Mouse (Mus musculus) neural tube, embryonic 14.5 days (tissue): ENCODE results near the gene Ccdc8. TPM values are rescaled to one million over a fixed set of nuclear protein-coding genes. Genes with fewer than 3 reads are reported as not detected.
A peak's percentile ranks its signal among the peaks of the same experiment; 100 is the strongest.

ENCODE experiments used
- ATAC-seq: fragments of 200-750 bp; cut with Nextera tagmentation; 2 replicates; pipeline ENCODE4 v1.8.0; 2017; ENCODE audit warnings: low read depth, mild to moderate bottlenecking, moderate TSS enrichment, moderate library complexity
- H3K27ac ChIP-seq: fragments of 300-500 bp; sonication (generic); 2 replicates; pipeline ENCODE4 v1.5.1; 2014; ENCODE audit warnings: low read depth, mild to moderate bottlenecking, control low read depth, low read length, moderate library complexity, mixed read lengths
- H3K27me3 ChIP-seq: fragments of 300-500 bp; sonication (generic); 2 replicates; pipeline ENCODE4 v1.6.1; 2014; ENCODE audit warnings: low read length; ENCODE audit not compliant: control insufficient read depth, insufficient read depth
- H3K36me3 ChIP-seq: fragments of 300-500 bp; sonication (generic); 2 replicates; pipeline ENCODE4 v1.6.1; 2014; ENCODE audit warnings: low read length, mixed read lengths; ENCODE audit not compliant: control insufficient read depth, insufficient read depth
- H3K4me1 ChIP-seq: fragments of 300-500 bp; sonication (generic); 2 replicates; pipeline ENCODE4 v1.6.1; 2014; ENCODE audit warnings: low read length; ENCODE audit not compliant: control insufficient read depth, insufficient read depth
- H3K4me2 ChIP-seq: fragments of 300-500 bp; sonication (generic); 2 replicates; pipeline ENCODE4 v1.6.1; 2014; ENCODE audit warnings: mild to moderate bottlenecking, low read depth, low read length, control low read depth
- H3K4me3 ChIP-seq: fragments of 300-500 bp; sonication (generic); 2 replicates; pipeline ENCODE4 v1.5.1; 2014; ENCODE audit warnings: low read depth, low read length, control low read depth, mixed read lengths
- H3K9ac ChIP-seq: fragments of 300-500 bp; sonication (generic); replicated peaks from 2 replicates; pipeline ENCODE4 v1.6.1; 2014; ENCODE audit warnings: low read depth, mild to moderate bottlenecking, control low read depth, low read length, mixed read lengths
- H3K9me3 ChIP-seq: fragments of 300-500 bp; sonication (generic); 2 replicates; pipeline ENCODE4 v1.6.1; 2016; ENCODE audit warnings: low read length; ENCODE audit not compliant: control insufficient read depth
- WGBS: fragments of 180-500 bp; shearing (Covaris S2); extraction: QIAGEN DNeasy Blood & Tissue Kit; methylation state at CpG from one replicate; pipeline ENCODE4 v1.1.7; 2014; 5-methylcytosine and 5-hydroxymethylcytosine counted together
- polyA plus RNA-seq: library from polyadenylated mRNA; unstranded; fragments of >200 nt; fragmentation: Nextera tagmentation; extraction: Ambion mirVana; gene quantifications from 2 replicates; pipeline ENCODE4 v1.2.1, GENCODE M21; 2014

The Ccdc8 gene
- polyA plus RNA-seq, 1 experiment from 2014 or later: 2.3 TPM

- Histone ChIP-seq H3K4me2 (no peak overlapping the region), H3K4me1 (peaks cover 22% of the 10 kb centered on the region), H3K36me3 (no peaks in the 10 kb centered on the region), H3K4me3 (no peak overlapping the region), H3K9me3 (no peaks in the 10 kb centered on the region), H3K27me3 (no peaks in the 10 kb centered on the region), H3K9ac (no peak overlapping the region), H3K27ac (peak overlapping the region; percentile 79)
- 29% methylated on average over 3 of the region's 3 CpGs for WGBS
- ATAC-seq: no peak
Measured at GRCm38 (mm10) chr7:16988405-16988804, 4.1 kb upstream of the Ccdc8 start.

GRCm38 (mm10) chr7:16990006-16990744, 2.3 kb upstream of the Ccdc8 start:
- H3K9ac ChIP-seq: no peak overlapping the region
- H3K4me2 ChIP-seq: no peak overlapping the region
- no peak overlapping the region for H3K27ac ChIP-seq
- H3K27me3 ChIP-seq: no peaks in the 10 kb centered on the region
- H3K36me3 ChIP-seq: no peaks in the 10 kb centered on the region
- WGBS: 37% methylated on average over 15 of the region's 15 CpGs
- H3K4me3 ChIP-seq: no peak overlapping the region
- H3K9me3 ChIP-seq: no peaks in the 10 kb centered on the region
- ATAC-seq: no peak
- H3K4me1 ChIP-seq: peaks cover 19% of the 10 kb centered on the region

GRCm38 (mm10) chr7:16991681-16992450, 642 bp upstream of the Ccdc8 start:
- peaks cover 14% of the 10 kb centered on the region for H3K4me1 ChIP-seq
- H3K4me3 ChIP-seq: no peak overlapping the region
- no peaks in the 10 kb centered on the region for H3K36me3 ChIP-seq
- H3K27me3 ChIP-seq: no peaks in the 10 kb centered on the region
- peak overlapping the region; percentile 1; the same call in 1 of the 2 replicates for H3K27ac ChIP-seq
- H3K4me2 ChIP-seq: no peak overlapping the region
- no peaks in the 10 kb centered on the region for H3K9me3 ChIP-seq
- ATAC-seq: peak; percentile 50; the same call in 1 of the 2 replicates
- H3K9ac ChIP-seq: no peak overlapping the region
- 59% methylated on average over 18 of the region's 18 CpGs for WGBS

GRCm38 (mm10) chr7:16993651-16994399, 1.3 kb downstream of the Ccdc8 start:
- Histone ChIP-seq H3K4me3 (peak overlapping the region; percentile 32), H3K9me3 (no peaks in the 10 kb centered on the region), H3K36me3 (no peaks in the 10 kb centered on the region), H3K4me2 (peak overlapping the region; percentile 43), H3K4me1 (peaks cover 5% of the 10 kb centered on the region; the same call in 1 of the 2 replicates), H3K9ac (peak overlapping the region; percentile 44), H3K27me3 (no peaks in the 10 kb centered on the region), H3K27ac (peak overlapping the region; percentile 55; the same call in 1 of the 2 replicates)
- 4% methylated on average over 27 of the region's 27 CpGs for WGBS
- ATAC-seq: peak; percentile 72; the same call in 1 of the 2 replicates

- ATAC-seq: no peak
- H3K4me2 ChIP-seq: peak overlapping the region; percentile 43
- no peaks in the 10 kb centered on the region for H3K27me3 ChIP-seq
- H3K27ac ChIP-seq: no peak overlapping the region
- peak overlapping the region; percentile 44; the same call in 1 of the 2 replicates for H3K9ac ChIP-seq
- peak overlapping the region; percentile 32 for H3K4me3 ChIP-seq
- H3K9me3 ChIP-seq: no peaks in the 10 kb centered on the region
- H3K4me1 ChIP-seq: peaks cover 5% of the 10 kb centered on the region; the same call in 1 of the 2 replicates
- WGBS: 11% methylated on average over 20 of the region's 20 CpGs
- no peaks in the 10 kb centered on the region for H3K36me3 ChIP-seq
Measured at GRCm38 (mm10) chr7:16994400-16994799, 1.9 kb downstream of the Ccdc8 start.

GRCm38 (mm10) chr7:16995345-16995744, 2.8 kb downstream of the Ccdc8 start:
- H3K9ac ChIP-seq: no peak overlapping the region; the same call in 1 of the 2 replicates
- 0 out of 2 replicates have a peak overlapping the region, but pooled peaks have one; percentile 32 for H3K4me3 ChIP-seq
- H3K4me2 ChIP-seq: peak overlapping the region; percentile 43; the same call in 1 of the 2 replicates
- 92% methylated on average over 4 of the region's 4 CpGs for WGBS
- H3K4me1 ChIP-seq: peaks cover 5% of the 10 kb centered on the region; the same call in 1 of the 2 replicates
- H3K27ac ChIP-seq: no peak overlapping the region
- no peaks in the 10 kb centered on the region for H3K27me3 ChIP-seq
- no peak for ATAC-seq
- no peaks in the 10 kb centered on the region for H3K9me3 ChIP-seq
- no peaks in the 10 kb centered on the region for H3K36me3 ChIP-seq

- 78% methylated on average over 4 of the region's 4 CpGs for WGBS
- H3K4me3 ChIP-seq: no peak overlapping the region
- ATAC-seq: no peak
Measured at GRCm38 (mm10) chr7:16999233-16999632, 6.7 kb downstream of the Ccdc8 start.

GRCm38 (mm10) chr7:16999650-17000049, 7.1 kb downstream of the Ccdc8 start:
- peaks cover 9% of the 10 kb centered on the region; the same call in 1 of the 2 replicates for H3K36me3 ChIP-seq
- no peak overlapping the region for H3K27ac ChIP-seq
- H3K9me3 ChIP-seq: no peaks in the 10 kb centered on the region
- peak; percentile 20; the same call in 1 of the 2 replicates for ATAC-seq
- no peak overlapping the region for H3K9ac ChIP-seq
- H3K4me3 ChIP-seq: no peak overlapping the region
- 18% methylated on average over 4 of the region's 4 CpGs for WGBS
- H3K4me1 ChIP-seq: peaks cover 5% of the 10 kb centered on the region; the same call in 1 of the 2 replicates
- H3K4me2 ChIP-seq: no peak overlapping the region
- no peaks in the 10 kb centered on the region for H3K27me3 ChIP-seq

More at GRCm38 (mm10) chr7:16999233-16999632, 6.7 kb downstream of the Ccdc8 start:
- Histone ChIP-seq H3K9ac (no peak overlapping the region), H3K27ac (no peak overlapping the region), H3K4me1 (peaks cover 5% of the 10 kb centered on the region; the same call in 1 of the 2 replicates), H3K9me3 (no peaks in the 10 kb centered on the region), H3K36me3 (peaks cover 5% of the 10 kb centered on the region; the same call in 1 of the 2 replicates), H3K4me2 (no peak overlapping the region), H3K27me3 (no peaks in the 10 kb centered on the region)
